Mouse (Mus musculus): ENCODE data around the gene Slc3a2. TPM values are rescaled to one million over a fixed set of nuclear protein-coding genes. Genes with fewer than 3 reads are reported as not detected.
A peak's percentile ranks its signal among the peaks of the same experiment; 100 is the strongest.

The Slc3a2 gene
- polyA plus RNA-seq, 1 experiment from 2014 or later, result 126 TPM

- WGBS, result 88% methylated on average over 7 of the region's 7 CpGs
- Histone ChIP-seq H3K36me3 (ENCODE audit: control insufficient read depth, insufficient read depth, low read length) (peaks cover 53% of the 10 kb centered on the region), H3K9ac (ENCODE audit: low read length) (no peak overlapping the region), H3K9me3 (ENCODE audit: control insufficient read depth, low read length) (no peaks in the 10 kb centered on the region), H3K4me1 (replicated peaks; ENCODE audit: control insufficient read depth, insufficient read depth, low read length) (peaks cover 12% of the 10 kb centered on the region), H3K4me2 (ENCODE audit: low read length) (no peak overlapping the region), H3K27ac (ENCODE audit: low read depth) (no peak overlapping the region), H3K27me3 (replicated peaks; ENCODE audit: control insufficient read depth, insufficient read depth, low read length) (no peaks in the 10 kb centered on the region), H3K4me3 (ENCODE audit: low read depth, low read length) (no peak overlapping the region)
- DNase-seq (ENCODE audit: low spot score) (no peak), ATAC-seq (replicated peaks; ENCODE audit: low FRiP score, low TSS enrichment, low read depth) (no peak)
Observed at GRCm38 (mm10) chr19:8706930-8707329, 16.2 kb downstream of the Slc3a2 start.

- no peak for ATAC-seq (replicated peaks; ENCODE audit: low FRiP score, low TSS enrichment, low read depth)
- H3K4me3 ChIP-seq (ENCODE audit: low read depth, low read length), result no peak overlapping the region
Observed at GRCm38 (mm10) chr19:8706132-8706667, 17.0 kb downstream of the Slc3a2 start.

GRCm38 (mm10) chr19:8705026-8705708 lies 18.0 kb downstream of the Slc3a2 start:
- Histone ChIP-seq H3K9ac (ENCODE audit: low read length) (no peak overlapping the region), H3K4me2 (ENCODE audit: low read length) (no peak overlapping the region), H3K27me3 (replicated peaks; ENCODE audit: control insufficient read depth, insufficient read depth, low read length) (no peaks in the 10 kb centered on the region), H3K27ac (ENCODE audit: low read depth) (no peak overlapping the region), H3K4me3 (ENCODE audit: low read depth, low read length) (no peak overlapping the region), H3K4me1 (replicated peaks; ENCODE audit: control insufficient read depth, insufficient read depth, low read length) (no peaks in the 10 kb centered on the region; the same call in 1 of the 2 replicates), H3K9me3 (ENCODE audit: control insufficient read depth, low read length) (no peaks in the 10 kb centered on the region), H3K36me3 (ENCODE audit: control insufficient read depth, insufficient read depth, low read length) (peaks cover 38% of the 10 kb centered on the region)
- DNase-seq (ENCODE audit: low spot score), result no peak
- ATAC-seq (replicated peaks; ENCODE audit: low FRiP score, low TSS enrichment, low read depth), result no peak
- 79% methylated on average over 6 of the region's 6 CpGs for WGBS

More at GRCm38 (mm10) chr19:8706132-8706667, 17.0 kb downstream of the Slc3a2 start:
- Histone ChIP-seq H3K27me3 (replicated peaks; ENCODE audit: control insufficient read depth, insufficient read depth, low read length) (no peaks in the 10 kb centered on the region), H3K9ac (ENCODE audit: low read length) (no peak overlapping the region), H3K4me1 (replicated peaks; ENCODE audit: control insufficient read depth, insufficient read depth, low read length) (peaks cover 5% of the 10 kb centered on the region), H3K9me3 (ENCODE audit: control insufficient read depth, low read length) (no peaks in the 10 kb centered on the region), H3K27ac (ENCODE audit: low read depth) (no peak overlapping the region), H3K36me3 (ENCODE audit: control insufficient read depth, insufficient read depth, low read length) (peaks cover 46% of the 10 kb centered on the region), H3K4me2 (ENCODE audit: low read length) (no peak overlapping the region)
- WGBS, result 77% methylated on average over 7 of the region's 7 CpGs
- no peak for DNase-seq (ENCODE audit: low spot score)

GRCm38 (mm10) chr19:8703571-8703970 lies 19.6 kb downstream of the Slc3a2 start:
- peaks cover 22% of the 10 kb centered on the region for H3K36me3 ChIP-seq (ENCODE audit: control insufficient read depth, insufficient read depth, low read length)
- H3K4me2 ChIP-seq (ENCODE audit: low read length), result no peak overlapping the region
- H3K4me3 ChIP-seq (ENCODE audit: low read depth, low read length), result no peak overlapping the region
- ATAC-seq (replicated peaks; ENCODE audit: low FRiP score, low TSS enrichment, low read depth) (no peak), DNase-seq (ENCODE audit: low spot score) (no peak)
- H3K27me3 ChIP-seq (replicated peaks; ENCODE audit: control insufficient read depth, insufficient read depth, low read length), result no peaks in the 10 kb centered on the region
- WGBS, result 59% methylated on average over 3 of the region's 4 CpGs
- H3K9me3 ChIP-seq (ENCODE audit: control insufficient read depth, low read length), result no peaks in the 10 kb centered on the region
- H3K27ac ChIP-seq (ENCODE audit: low read depth), result no peak overlapping the region
- H3K4me1 ChIP-seq (replicated peaks; ENCODE audit: control insufficient read depth, insufficient read depth, low read length), result no peaks in the 10 kb centered on the region
- no peak overlapping the region for H3K9ac ChIP-seq (ENCODE audit: low read length)

GRCm38 (mm10) chr19:8702458-8702857 lies 20.7 kb downstream of the Slc3a2 start:
- no peaks in the 10 kb centered on the region for H3K9me3 ChIP-seq (ENCODE audit: control insufficient read depth, low read length)

GRCm38 (mm10) chr19:8699652-8700051 lies 23.5 kb downstream of the Slc3a2 start:
- Histone ChIP-seq H3K4me1 (replicated peaks; ENCODE audit: control insufficient read depth, insufficient read depth, low read length) (no peaks in the 10 kb centered on the region), H3K9me3 (ENCODE audit: control insufficient read depth, low read length) (no peaks in the 10 kb centered on the region), H3K4me3 (ENCODE audit: low read depth, low read length) (no peak overlapping the region), H3K9ac (ENCODE audit: low read length) (no peak overlapping the region), H3K36me3 (ENCODE audit: control insufficient read depth, insufficient read depth, low read length) (no peaks in the 10 kb centered on the region), H3K4me2 (ENCODE audit: low read length) (no peak overlapping the region), H3K27me3 (replicated peaks; ENCODE audit: control insufficient read depth, insufficient read depth, low read length) (no peaks in the 10 kb centered on the region), H3K27ac (ENCODE audit: low read depth) (no peak overlapping the region)
- DNase-seq (ENCODE audit: low spot score), result no peak
- no peak for ATAC-seq (replicated peaks; ENCODE audit: low FRiP score, low TSS enrichment, low read depth)
- 78% methylated on average over 9 of the region's 9 CpGs for WGBS

More at GRCm38 (mm10) chr19:8702458-8702857, 20.7 kb downstream of the Slc3a2 start:
- Histone ChIP-seq H3K4me2 (ENCODE audit: low read length) (no peak overlapping the region), H3K4me3 (ENCODE audit: low read depth, low read length) (no peak overlapping the region), H3K36me3 (ENCODE audit: control insufficient read depth, insufficient read depth, low read length) (peaks cover 11% of the 10 kb centered on the region), H3K9ac (ENCODE audit: low read length) (no peak overlapping the region), H3K4me1 (replicated peaks; ENCODE audit: control insufficient read depth, insufficient read depth, low read length) (no peaks in the 10 kb centered on the region), H3K27ac (ENCODE audit: low read depth) (no peak overlapping the region), H3K27me3 (replicated peaks; ENCODE audit: control insufficient read depth, insufficient read depth, low read length) (no peaks in the 10 kb centered on the region)
- ATAC-seq (replicated peaks; ENCODE audit: low FRiP score, low TSS enrichment, low read depth) (no peak), DNase-seq (ENCODE audit: low spot score) (no peak)
- 71% methylated on average over 3 of the region's 3 CpGs for WGBS

GRCm38 (mm10) chr19:8695330-8695729 lies 27.8 kb downstream of the Slc3a2 start:
- no peak for DNase-seq (ENCODE audit: low spot score)
- Histone ChIP-seq H3K4me1 (replicated peaks; ENCODE audit: control insufficient read depth, insufficient read depth, low read length) (no peaks in the 10 kb centered on the region), H3K36me3 (ENCODE audit: control insufficient read depth, insufficient read depth, low read length) (no peaks in the 10 kb centered on the region), H3K27me3 (replicated peaks; ENCODE audit: control insufficient read depth, insufficient read depth, low read length) (no peaks in the 10 kb centered on the region), H3K4me3 (ENCODE audit: low read depth, low read length) (no peak overlapping the region), H3K4me2 (ENCODE audit: low read length) (no peak overlapping the region), H3K27ac (ENCODE audit: low read depth) (no peak overlapping the region), H3K9ac (ENCODE audit: low read length) (no peak overlapping the region), H3K9me3 (ENCODE audit: control insufficient read depth, low read length) (no peaks in the 10 kb centered on the region)
- 0 out of 2 replicates have a peak, but pooled peaks have one; percentile 37 for ATAC-seq (replicated peaks; ENCODE audit: low FRiP score, low TSS enrichment, low read depth)
- 43% methylated on average over 6 of the region's 6 CpGs for WGBS

- H3K9ac ChIP-seq (ENCODE audit: low read length), result no peak overlapping the region
- H3K4me3 ChIP-seq (ENCODE audit: low read depth, low read length), result no peak overlapping the region
- H3K9me3 ChIP-seq (ENCODE audit: control insufficient read depth, low read length), result no peaks in the 10 kb centered on the region
- no peaks in the 10 kb centered on the region for H3K36me3 ChIP-seq (ENCODE audit: control insufficient read depth, insufficient read depth, low read length)
- DNase-seq (ENCODE audit: low spot score) (no peak), ATAC-seq (replicated peaks; ENCODE audit: low FRiP score, low TSS enrichment, low read depth) (no peak)
- no peak overlapping the region for H3K27ac ChIP-seq (ENCODE audit: low read depth)
- no peak overlapping the region for H3K4me2 ChIP-seq (ENCODE audit: low read length)
- H3K4me1 ChIP-seq (replicated peaks; ENCODE audit: control insufficient read depth, insufficient read depth, low read length), result no peaks in the 10 kb centered on the region
- 71% methylated on average over 5 of the region's 5 CpGs for WGBS
- no peaks in the 10 kb centered on the region for H3K27me3 ChIP-seq (replicated peaks; ENCODE audit: control insufficient read depth, insufficient read depth, low read length)
Observed at GRCm38 (mm10) chr19:8692740-8693139, 30.4 kb downstream of the Slc3a2 start.
